Mouse (Mus musculus) CD8-positive naive resting alpha-beta T cell, adult 2 months (primary cell): Measurements from ENCODE around the gene Tpk1.

Source experiments
- DNase-seq, 2 experiments: peaks; one replicate each; pipeline ENCODE4 v3.0.0; 2022; ENCODE audit warnings: low read depth in 2 of 2, low spot score in 2 of 2

The Tpk1 gene

DNA sequence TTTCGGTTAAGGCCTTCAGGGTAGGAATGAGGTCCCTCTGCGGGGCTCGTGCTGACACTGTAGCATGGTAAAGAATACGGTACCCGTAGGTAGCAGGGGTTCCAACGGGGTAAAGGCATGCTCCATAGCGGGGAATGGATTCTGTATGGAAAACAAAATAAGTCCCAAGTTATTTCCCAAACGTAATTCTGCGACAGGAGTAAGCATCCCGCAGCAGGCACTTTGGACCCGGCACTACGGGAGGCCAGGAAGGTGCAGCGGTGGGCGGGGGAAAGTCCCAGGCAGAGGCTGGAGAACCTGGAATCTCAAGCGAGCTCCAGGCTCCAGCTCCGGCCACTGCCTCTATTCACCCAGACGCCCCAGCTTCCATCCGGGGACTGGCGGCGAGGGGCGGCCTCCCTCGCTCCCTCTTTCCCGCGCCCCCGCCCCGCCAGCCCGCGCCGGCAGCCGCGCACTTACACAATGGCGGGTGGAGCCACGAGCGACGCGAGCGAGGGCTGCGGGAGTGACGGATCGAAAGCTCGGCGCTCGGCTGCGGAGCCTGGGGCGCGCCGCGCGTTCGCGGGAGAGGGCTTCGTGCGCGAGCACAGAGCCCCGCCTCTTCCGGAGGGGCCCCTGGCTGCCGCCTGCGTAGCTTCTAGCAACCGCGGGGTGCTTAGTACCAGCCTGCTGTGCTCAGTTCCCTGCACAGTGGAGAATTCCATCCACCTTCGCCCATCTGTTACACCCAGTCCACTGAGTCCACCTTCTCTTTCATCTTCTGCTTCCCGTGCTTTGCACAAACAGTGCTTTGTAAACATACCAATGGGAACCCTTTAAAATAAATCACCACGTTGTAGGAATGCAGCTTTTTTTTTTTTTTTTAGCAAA is at the start of gene Tpk1:
Gene Tpk1 (minus strand): TSS at position 602 of the 870 bp plus-strand sequence.
- peak; percentile 80 to 88 for DNase-seq

DNA sequence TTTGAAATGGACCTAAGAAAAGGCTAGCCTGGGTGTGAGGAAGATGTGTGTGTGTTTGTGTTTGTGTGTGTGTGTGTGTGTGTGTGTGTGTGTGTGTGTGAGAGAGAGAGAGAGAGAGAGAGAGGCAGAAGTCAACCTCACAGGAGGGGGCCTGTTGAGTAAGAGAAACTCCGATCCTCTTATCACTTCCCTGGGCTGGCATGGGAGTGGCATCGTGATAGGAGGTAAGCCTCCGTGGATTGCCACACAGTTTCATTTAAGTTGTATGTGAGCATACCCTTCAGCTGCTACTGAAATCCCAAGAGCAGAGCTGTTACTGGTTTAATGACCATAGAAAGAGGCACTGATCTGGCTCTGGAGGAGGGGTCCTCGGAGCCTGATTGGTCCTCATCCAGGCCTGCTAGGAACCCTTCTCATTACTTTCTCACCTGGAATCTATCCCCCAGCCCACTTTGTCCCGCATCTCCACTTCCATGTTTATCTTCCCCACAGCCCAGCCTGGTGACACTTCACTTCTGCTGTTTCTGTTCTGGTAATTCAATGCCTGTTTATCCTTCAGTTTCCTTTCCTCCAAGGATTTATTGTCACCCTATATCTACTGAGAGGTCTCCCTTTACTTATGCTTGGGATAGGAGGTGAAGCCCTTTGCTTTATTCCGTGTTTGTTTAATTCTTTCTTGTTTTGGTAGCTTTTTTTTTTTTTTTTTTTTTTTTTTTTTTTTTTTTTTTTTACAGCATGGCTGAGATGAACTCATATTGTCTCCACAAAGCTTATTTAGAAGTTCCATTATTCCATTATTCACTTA is 36.9 kb upstream of the Tpk1 start:
- DNase-seq: no peak

DNA sequence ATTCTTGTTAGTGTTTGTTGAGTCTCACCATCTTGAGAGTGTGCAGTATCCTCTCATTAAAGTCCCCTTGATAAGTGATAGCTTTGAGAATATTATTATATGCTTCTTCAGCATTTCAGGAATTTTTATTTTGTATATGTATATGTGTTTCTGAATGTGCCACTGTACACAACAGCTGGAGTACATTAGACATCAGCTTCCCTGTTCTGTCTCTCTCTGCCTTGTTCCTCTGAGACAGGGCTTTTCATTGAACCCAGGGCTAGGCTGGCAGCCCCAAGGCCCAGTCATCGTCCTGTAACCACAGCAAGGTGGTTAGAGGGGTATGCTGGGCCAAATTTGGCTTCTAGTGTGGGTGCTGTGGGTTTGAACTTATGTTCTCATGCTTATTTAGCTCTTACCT is 25.8 kb upstream of the Tpk1 start:
- DNase-seq: no peak

DNA sequence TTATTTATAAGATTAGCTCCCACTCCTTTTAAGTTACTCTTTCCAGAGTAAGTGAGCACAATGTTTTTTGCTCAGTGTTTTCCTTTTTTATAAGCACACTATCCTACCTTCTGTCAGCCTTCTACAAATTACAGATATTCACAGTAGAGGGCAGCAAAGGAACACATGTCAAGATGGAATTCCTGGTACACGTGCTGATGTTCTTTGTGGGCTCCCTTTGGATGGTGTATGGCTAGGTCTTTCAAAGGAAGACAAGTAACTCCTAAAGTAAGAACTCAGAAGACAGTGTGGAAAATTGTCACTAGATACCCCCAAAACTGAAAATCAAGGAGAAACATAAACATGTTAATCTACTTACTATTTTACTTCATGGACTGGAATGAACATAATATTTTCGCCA is 19.9 kb upstream of the Tpk1 start:
- no peak for DNase-seq

DNA sequence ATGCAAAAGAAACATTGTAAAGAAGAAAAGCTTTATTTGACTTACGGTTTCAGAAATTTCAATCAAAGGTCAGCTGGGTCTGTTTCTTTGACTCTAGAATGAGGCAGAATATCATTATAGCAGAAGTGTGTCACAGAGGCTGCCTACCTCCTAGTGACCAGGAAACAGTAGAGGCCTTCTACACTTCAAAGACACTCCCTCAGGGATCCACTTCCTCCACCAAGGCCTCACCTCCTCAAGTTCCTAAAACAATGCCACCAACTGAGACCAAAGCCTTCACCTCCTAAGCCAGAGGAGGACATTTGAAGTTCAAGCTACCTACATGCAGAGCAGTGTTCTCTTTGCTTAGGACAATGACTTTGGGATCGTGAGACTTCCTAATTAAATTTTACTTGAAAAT is 16.5 kb upstream of the Tpk1 start:
- DNase-seq: no peak

DNA sequence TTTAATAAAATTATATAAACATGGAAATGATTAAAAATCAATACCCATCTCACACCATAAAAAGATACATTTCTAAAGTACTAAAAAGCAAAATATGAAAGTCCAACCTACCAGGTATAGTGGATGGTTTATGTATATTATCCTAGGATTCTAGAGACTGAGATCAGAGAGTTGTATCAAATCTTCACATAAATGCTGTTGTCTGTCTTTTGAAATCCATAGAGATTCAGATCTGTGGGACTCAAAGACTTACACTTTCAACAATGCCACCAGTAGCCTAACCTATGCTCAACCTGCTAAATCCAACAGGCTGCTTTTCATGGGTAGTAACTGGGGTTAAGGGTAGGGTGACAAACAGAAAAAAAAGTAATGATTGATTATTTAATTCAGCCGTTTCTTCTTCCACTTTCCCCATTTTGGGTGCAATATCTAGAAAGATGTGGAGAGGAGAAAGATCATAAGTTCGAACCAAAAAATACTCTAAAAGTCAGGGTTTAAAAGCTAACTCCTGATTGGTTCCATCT is 12.7 kb upstream of the Tpk1 start:
- DNase-seq: no peak

DNA sequence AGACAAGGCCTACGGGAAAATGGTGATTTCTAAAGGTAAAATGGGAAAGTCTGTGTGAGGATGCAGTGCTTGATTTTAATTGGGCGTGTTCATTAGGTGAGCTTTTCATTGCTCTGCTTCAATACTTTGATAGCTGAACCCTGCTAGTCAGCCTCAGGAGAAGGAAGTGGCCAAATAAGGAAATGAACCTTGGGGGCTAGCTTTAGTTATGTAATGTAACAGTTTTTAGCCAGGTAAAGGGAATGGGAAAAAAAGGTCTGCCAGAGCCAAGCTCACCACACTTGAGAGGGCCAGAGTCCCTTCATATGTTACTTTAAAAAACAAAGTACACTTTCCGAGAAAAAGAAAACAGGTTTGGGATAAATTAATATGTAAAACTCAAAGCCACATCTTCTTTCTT is 11.5 kb upstream of the Tpk1 start:
- DNase-seq: no peak

DNA sequence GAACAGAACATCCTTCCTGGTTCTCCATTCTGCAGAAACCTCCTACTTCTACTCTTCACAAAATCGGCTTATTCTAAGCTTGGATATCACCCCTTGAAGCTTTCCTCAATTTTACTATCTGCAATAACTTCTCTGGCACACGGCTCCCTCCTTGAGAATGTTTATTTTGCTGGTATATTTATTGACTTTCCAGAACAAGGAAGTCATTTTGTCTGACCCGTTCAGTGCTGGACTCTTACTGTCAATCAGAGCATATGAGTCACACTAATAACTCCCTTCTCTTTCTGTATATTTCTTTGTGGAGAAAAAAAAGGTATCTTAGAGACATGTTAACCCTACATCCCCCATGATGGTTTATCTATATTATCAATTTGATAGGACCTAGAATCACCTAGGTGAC is 10.1 kb upstream of the Tpk1 start:
- DNase-seq: no peak

DNA sequence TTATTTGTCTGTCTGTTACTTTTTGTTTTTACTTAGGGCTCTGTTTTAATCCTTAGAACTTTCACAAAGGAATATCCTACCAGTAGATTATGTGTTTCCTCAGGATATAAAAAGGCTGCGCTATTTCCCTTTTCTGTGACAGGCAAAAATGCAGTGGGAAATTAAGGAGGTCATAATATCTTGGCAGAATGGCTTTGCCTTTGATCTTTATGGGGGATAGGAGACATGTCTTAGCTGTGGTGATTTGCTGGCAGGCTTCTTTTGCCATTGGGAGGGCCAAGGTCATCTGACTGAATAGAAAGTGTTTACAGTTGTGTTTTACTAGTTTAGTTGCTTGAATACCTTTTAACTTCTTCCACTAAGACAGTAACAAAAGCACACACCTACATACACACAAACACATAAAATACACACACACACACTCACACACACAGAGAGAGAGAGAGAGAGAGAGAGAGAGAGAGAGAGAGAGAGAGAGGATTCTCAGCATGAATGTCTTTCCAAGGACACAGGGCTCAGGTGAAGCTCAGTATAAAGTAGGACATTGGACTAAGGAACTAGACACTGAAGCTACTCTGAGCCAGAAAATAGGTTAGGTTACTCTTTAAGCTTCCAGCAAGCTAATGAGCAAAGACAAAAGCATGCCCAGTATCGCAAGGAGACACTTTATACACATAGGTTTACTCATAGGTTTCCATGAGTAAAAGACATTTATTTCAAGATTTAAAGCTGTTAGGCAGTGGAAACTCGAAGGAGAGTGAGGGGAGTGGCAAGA is 9.1 kb upstream of the Tpk1 start:
- no peak for DNase-seq

DNA sequence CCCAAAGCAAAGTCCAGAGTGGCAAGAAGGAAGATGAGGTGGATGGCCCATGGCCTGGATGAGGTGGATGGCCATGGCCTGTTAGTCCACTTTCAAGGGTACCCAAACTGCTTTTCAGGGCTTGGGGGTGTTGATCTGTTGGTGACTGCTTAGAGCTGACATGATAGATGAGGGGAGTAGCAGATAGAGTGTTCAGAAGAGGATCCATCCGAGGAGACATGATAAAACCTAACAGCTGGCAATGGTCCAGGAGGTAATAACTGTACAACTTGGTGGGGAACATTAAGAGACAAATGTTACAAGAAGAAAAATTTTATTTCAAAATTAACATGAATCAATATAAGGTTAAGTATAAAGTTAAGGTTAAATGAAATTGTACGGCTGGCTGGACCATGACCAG is 4.9 kb upstream of the Tpk1 start:
- no peak for DNase-seq

DNA sequence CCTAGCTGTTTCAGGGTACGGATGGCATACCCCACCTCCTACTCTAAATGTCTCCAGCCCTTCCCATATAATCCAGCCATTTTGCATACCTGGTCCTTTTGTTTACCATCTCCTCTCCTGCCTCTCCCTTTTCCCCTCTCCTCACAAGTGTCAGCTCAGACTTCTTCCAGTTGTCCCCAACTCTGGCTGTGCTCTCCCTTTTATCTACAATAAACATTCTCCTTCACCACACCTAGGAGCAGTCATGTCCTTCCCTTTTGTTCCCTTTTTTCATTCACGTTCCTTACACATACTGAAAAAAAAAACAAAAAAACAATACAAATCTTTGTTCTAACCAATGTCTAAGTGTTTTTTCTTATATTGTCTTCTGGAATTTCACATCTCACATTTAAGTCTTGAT is 1.6 kb upstream of the Tpk1 start:
- no peak for DNase-seq

DNA sequence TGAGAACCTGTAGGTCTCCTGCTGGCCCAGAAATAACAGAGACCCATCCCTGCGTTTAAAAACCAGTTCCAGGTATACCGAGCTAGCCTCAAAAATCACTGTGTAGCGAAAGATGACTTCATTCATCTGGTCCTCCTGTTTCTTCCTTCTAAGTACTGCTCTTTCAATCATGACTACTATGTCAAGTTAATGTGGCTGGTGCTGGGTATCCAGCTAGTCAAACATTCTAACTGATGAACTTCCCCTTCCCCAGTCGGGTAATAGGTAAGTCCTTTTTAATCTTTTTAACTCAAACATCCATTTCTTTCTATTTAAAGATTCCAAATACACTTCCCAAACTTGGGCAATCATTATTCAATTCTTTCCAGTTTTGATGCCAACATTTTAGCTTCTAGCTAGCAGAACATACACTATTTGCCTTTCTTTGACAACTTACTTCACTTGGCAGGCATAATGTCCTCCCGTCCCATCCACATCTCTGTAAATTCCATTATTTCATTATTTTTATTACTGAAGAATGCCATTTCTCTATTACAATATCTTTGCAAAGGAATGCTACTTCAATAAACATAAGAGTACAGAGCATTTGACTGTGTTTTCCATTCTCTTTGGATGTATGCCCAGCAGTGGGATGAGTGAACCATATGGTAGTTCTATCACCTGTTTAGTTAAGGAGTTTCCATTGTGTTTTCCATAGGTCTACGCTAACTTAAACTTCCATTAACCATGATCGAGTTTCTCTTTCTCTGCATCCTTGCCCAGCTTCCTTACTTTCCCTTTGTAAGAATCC is 728 bp upstream of the Tpk1 start:
- no peak for DNase-seq

DNA sequence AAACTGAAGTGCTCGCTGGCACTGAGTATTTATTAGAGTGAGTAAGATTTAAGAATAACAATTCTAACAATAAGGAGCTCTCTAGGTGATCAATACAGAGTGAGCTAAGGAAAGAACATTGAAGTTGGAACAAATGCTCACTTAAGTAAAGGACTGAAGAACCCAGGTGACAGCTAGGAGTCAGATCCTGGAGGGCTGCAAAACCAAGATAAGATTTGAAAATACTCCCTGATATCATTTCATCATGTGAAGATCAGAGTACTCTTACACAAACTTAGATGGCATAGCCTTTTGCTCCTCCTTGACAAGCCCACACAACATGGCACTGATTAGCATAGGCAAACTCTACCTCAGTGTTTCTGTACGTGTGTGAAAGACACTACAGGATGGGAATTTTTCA is 4.3 kb downstream of the Tpk1 start:
- DNase-seq: no peak

DNA sequence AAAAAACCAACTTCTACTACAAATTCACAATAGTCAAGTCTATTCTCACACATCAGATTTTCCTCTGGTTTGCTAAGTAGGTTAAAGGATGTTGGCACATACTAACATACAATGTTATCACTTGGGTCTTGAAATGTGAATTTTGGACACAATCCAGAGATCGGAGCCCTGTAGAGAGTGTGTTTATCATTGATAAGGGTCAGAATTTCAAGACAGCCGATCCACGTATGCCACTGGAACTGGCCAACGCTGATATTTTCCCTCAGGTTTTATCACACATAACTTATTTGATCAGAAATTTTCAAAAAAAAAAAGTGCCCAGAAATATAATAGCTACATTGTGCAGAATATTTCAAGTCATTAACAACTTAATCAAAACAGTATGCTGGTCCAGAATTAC is 7.8 kb downstream of the Tpk1 start:
- DNase-seq: no peak

DNA sequence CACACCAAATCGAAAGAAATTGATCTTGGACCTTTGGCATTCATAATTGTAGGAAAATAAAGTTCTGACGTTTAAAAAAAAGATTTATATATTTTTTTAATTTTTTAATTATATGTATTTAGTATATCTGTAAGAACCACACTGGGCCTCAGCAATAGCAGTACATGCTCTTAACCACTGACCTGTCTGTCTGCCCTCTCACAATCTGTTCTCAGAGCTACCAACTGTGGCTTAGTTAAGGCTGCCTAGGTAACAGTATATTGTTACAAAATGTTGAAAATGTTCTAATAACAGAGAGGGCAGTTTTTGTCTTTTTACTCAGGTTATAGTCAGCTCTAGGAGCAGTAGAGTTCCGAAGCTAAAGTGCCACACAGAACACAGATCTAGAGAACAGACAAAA is 8.2 kb downstream of the Tpk1 start:
- DNase-seq: no peak

DNA sequence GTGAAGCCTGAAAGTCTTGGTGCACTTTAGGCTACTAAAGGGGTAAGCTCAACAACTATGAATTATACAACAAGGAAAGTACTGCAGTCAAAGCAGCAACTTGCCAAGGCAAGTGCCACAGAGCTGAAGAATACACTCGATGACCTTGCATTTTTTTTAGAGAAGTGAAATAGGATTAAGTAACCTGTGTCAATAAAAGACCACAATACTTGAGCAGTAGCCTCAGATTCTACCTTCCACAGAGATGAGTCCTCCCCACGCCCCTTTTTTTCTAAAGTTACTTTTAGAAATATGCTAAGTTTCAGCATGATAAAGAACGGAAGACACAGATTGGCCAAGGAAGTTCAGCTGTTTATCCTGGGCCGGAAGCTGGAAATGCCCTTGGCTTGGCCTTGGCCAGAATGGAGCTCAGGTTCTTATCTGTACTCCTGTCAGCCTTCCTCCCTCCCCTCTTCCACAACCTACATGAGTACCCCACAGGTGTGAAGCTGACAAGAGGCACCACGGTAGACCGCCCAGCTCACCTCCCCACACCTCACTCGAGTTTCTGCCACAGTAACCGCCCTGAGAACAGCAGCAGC is 11.1 kb downstream of the Tpk1 start:
- no peak for DNase-seq

DNA sequence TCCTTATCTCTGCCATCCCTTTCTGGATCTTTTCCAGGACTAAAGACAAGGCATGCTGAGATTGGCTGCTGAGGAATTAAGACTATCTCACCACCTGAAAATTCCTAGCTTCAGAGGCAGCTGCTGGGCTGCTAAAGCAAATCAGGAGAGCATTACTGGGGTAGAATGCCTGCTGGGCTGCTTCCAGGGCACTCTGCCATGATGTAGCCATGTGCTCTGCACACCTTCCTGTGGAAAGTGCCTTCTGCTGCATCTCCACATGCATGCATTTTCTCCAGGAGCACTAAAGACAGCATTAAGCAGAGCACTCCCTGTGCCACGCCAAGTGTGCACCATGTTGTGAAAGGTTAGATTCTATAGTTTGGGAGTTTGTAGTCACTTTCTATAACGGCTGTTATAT is 16.6 kb downstream of the Tpk1 start:
- DNase-seq: no peak

DNA sequence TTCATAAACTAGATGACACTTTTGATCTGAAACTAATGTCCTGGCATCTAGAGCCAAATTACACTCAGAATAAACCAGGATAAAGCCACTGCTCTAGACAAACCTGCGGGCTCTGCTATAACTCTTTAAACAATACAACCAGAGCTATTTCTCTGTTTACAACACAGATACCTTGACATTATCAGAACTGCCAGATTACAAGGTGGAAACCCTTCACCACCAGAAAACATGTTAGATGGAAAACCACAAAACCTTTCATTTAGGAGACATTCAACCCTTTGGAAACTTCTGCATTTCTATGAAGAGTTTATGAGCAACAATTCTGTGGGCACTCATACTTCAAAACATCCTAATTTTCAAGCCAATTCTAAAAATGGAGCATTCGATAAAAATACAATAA is 20.4 kb downstream of the Tpk1 start:
- DNase-seq: no peak

DNA sequence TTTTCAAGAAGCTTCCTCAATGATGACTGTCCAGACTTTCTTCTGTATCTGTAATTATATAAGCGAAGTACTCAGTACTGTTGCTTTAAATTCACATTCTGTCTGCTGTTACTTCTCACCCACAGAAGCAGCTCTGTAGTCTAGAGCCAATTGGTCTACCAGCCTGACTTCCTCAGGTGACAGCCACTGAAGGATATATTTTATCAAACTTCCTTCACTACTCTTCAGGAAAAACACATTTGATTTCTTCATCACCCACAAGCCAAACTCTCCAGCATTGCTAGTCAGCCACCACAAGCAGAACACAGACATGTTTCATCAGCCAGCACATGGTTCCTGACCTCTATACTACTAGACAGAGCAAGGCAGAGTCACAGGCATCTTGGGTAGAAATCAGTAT is 21.0 kb downstream of the Tpk1 start:
- DNase-seq: no peak

DNA sequence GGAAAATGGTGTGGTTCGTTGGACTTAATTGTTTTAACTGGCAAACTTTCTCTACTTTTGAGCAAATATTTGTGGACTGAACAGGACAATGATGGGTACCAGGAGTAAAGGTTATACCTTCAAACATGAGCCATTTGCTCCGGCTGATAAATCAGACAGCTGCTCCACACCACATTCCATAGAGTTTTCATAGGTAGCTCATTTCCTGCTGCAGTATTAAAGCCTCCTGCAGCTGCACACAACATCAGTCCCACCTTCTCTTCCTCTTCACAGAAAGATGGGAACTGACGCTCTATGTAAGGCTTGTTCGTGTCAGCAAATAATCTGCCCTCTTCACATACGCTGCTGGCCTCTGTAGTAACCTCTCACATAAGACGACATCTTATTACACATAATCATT is 22.4 kb downstream of the Tpk1 start:
- no peak for DNase-seq
